Mouse (Mus musculus): ENCODE data around the gene Fsd2. TPM values are rescaled to one million over a fixed set of nuclear protein-coding genes. Genes with fewer than 3 reads are reported as not detected.

Gene Fsd2
- total and polyA plus RNA-seq, 3 experiments, result 0.03 TPM; not detected in 2

GRCm38 (mm10) chr7:81597660-81598059 is 30.9 kb upstream of the Fsd2 start:
- Histone ChIP-seq H3K27ac (ENCODE audit: control insufficient read depth, low read depth, low read length) (no peak overlapping the region), H3K4me1 (ENCODE audit: control insufficient read depth in 1 of 2, insufficient read depth in 2 of 2, low read length in 2 of 2) (no peaks in the 10 kb centered on the region), H3K36me3 (ENCODE audit: control insufficient read depth in 1 of 2, insufficient read depth in 2 of 2, low read length in 2 of 2) (peaks cover 0 to 6% of the 10 kb centered on the region in 2 experiments; a peak in 2 of 4 replicates), H3K4me3 (ENCODE audit: control insufficient read depth in 1 of 2, insufficient read depth in 1 of 2, low read depth in 2 of 2, low read length in 2 of 2) (no peak overlapping the region), H3K27me3 (ENCODE audit: control insufficient read depth in 1 of 2, insufficient read depth in 2 of 2, low read length in 2 of 2) (no peaks in the 10 kb centered on the region), H3K79me2 (ENCODE audit: control insufficient read depth, insufficient read depth, low read length, poor library complexity) (no peaks in the 10 kb centered on the region), H3K9ac (ENCODE audit: control insufficient read depth, low read depth, low read length, poor library complexity, severe bottlenecking) (no peak overlapping the region), H3K9me3 (replicated peaks; ENCODE audit: insufficient read depth, low read length) (no peaks in the 10 kb centered on the region)
- DNase-seq (ENCODE audit: low read depth, low spot score), result no peak
- TF ChIP-seq NELFE (IDR thresholded peaks at IDR 0.05; ENCODE audit: low read depth, low read length) (no peak), UBTF (IDR thresholded peaks at IDR 0.05; ENCODE audit: borderline replicate concordance, insufficient read depth, low read depth, low read length) (no peak), TAL1 (IDR thresholded peaks at IDR 0.05; ENCODE audit: low read length) (no peak), RCOR1 (IDR thresholded peaks at IDR 0.05; ENCODE audit: low read depth, low read length) (no peak), POLR2AphosphoS5 (IDR thresholded peaks at IDR 0.05; ENCODE audit: borderline replicate concordance, low read depth, low read length) (no peak), ZMIZ1 (IDR thresholded peaks at IDR 0.05; ENCODE audit: low read depth, low read length) (no peak), ETS1 (IDR thresholded peaks at IDR 0.05; ENCODE audit: low read depth, low read length) (no peak)

- H3K79me2 ChIP-seq (ENCODE audit: control insufficient read depth, insufficient read depth, low read length, poor library complexity), result no peaks in the 10 kb centered on the region
- no peak for DNase-seq (ENCODE audit: low read depth, low spot score)
- no peaks in the 10 kb centered on the region for H3K4me1 ChIP-seq (ENCODE audit: control insufficient read depth in 1 of 2, insufficient read depth in 2 of 2, low read length in 2 of 2)
- H3K36me3 ChIP-seq (ENCODE audit: control insufficient read depth in 1 of 2, insufficient read depth in 2 of 2, low read length in 2 of 2), result peaks cover 0 to 9% of the 10 kb centered on the region in 2 experiments; a peak in 2 of 4 replicates
- H3K9me3 ChIP-seq (replicated peaks; ENCODE audit: insufficient read depth, low read length), result no peaks in the 10 kb centered on the region
- H3K27me3 ChIP-seq (ENCODE audit: control insufficient read depth in 1 of 2, insufficient read depth in 2 of 2, low read length in 2 of 2), result no peaks in the 10 kb centered on the region
- no peak for TF ChIP-seq KAT2A (conservative IDR thresholded peaks at IDR 0.05; ENCODE audit: low read depth, low read length)
- no peak for TF ChIP-seq E2F4 (IDR thresholded peaks at IDR 0.05; ENCODE audit: borderline replicate concordance, low read depth, low read length)
- no peak for TF ChIP-seq SMC3 (IDR thresholded peaks at IDR 0.05; ENCODE audit: low read depth, low read length)
- TF ChIP-seq BHLHE40 (IDR thresholded peaks at IDR 0.05; ENCODE audit: borderline replicate concordance, low read depth, low read length), result no peak
- no peak for TF ChIP-seq CHD1 (IDR thresholded peaks at IDR 0.05; ENCODE audit: low read depth, low read length)
- TF ChIP-seq UBTF (IDR thresholded peaks at IDR 0.05; ENCODE audit: borderline replicate concordance, insufficient read depth, low read depth, low read length), result no peak
- no peak for TF ChIP-seq EP300 (IDR thresholded peaks at IDR 0.05; ENCODE audit: low read depth in 1 of 2, low read length in 2 of 2)
- no peak for TF ChIP-seq ZMIZ1 (IDR thresholded peaks at IDR 0.05; ENCODE audit: low read depth, low read length)
- TF ChIP-seq ELF1 (IDR thresholded peaks at IDR 0.05; ENCODE audit: low read depth, low read length), result no peak
- TF ChIP-seq ETS1 (IDR thresholded peaks at IDR 0.05; ENCODE audit: low read depth, low read length), result no peak
- TF ChIP-seq POLR2A (IDR thresholded peaks at IDR 0.05; ENCODE audit: control insufficient read depth in 1 of 2, insufficient read depth in 1 of 2, low read depth in 1 of 2, low read length in 2 of 2, poor library complexity in 1 of 2), result no peak
- TF ChIP-seq ZNF384 (IDR thresholded peaks at IDR 0.05; ENCODE audit: low read depth, low read length), result no peak
- TF ChIP-seq TAL1 (IDR thresholded peaks at IDR 0.05; ENCODE audit: low read length), result no peak
- H3K4me3 ChIP-seq (ENCODE audit: control insufficient read depth in 1 of 2, insufficient read depth in 1 of 2, low read depth in 2 of 2, low read length in 2 of 2), result no peak overlapping the region
- H3K27ac ChIP-seq (ENCODE audit: control insufficient read depth, low read depth, low read length), result no peak overlapping the region
- no peak overlapping the region for H3K9ac ChIP-seq (ENCODE audit: control insufficient read depth, low read depth, low read length, poor library complexity, severe bottlenecking)
These were observed 29.3 kb upstream of the Fsd2 start for GRCm38 (mm10) chr7:81596086-81596485.

Measured in MEL (cell line).